Mouse (Mus musculus): Measurements from ENCODE around the gene Nectin2. TPM values are rescaled to one million over a fixed set of nuclear protein-coding genes. Genes with fewer than 3 reads are reported as not detected.

Nectin2 gene
- polyA plus RNA-seq, 1 experiment from 2014 or later, result 87.0 TPM

- H3K4me1 ChIP-seq (ENCODE audit: control insufficient read depth, insufficient read depth, low read length), result peaks cover 26% of the 10 kb centered on the region
- no peaks in the 10 kb centered on the region for H3K9me3 ChIP-seq (replicated peaks; ENCODE audit: control insufficient read depth, low read length)
- H3K4me2 ChIP-seq, result peak overlapping the region; percentile 68
- ATAC-seq (replicated peaks; ENCODE audit: insufficient number of reproducible peaks, low FRiP score, low TSS enrichment), result no peak
- H3K36me3 ChIP-seq (ENCODE audit: control insufficient read depth, insufficient read depth, low read length), result no peaks in the 10 kb centered on the region
- H3K27me3 ChIP-seq (ENCODE audit: control insufficient read depth, insufficient read depth, low read length), result no peaks in the 10 kb centered on the region; the same call in 1 of the 2 replicates
- no peak overlapping the region for H3K27ac ChIP-seq (ENCODE audit: low read depth, low read length)
- H3K9ac ChIP-seq (ENCODE audit: low read depth, low read length), result no peak overlapping the region
- WGBS (ENCODE audit: insufficient replicate concordance), result 54% methylated on average over 4 of the region's 4 CpGs
- H3K4me3 ChIP-seq (ENCODE audit: low read depth, low read length), result no peak overlapping the region
These were observed 21.4 kb upstream of the Nectin2 start for GRCm38 (mm10) chr7:19771682-19772081.

- Histone ChIP-seq H3K4me3 (ENCODE audit: low read depth, low read length) (peak within 1 kb of the TSS; percentile 65), H3K27ac (ENCODE audit: low read depth, low read length) (no peak within 1 kb of the TSS), H3K4me2 (peak within 1 kb of the TSS; percentile 68), H3K27me3 (ENCODE audit: control insufficient read depth, insufficient read depth, low read length) (no peaks in the 10 kb centered on the region; the same call in 1 of the 2 replicates), H3K9ac (ENCODE audit: low read depth, low read length) (peak within 1 kb of the TSS; percentile 80), H3K36me3 (ENCODE audit: control insufficient read depth, insufficient read depth, low read length) (no peaks in the 10 kb centered on the region), H3K9me3 (replicated peaks; ENCODE audit: control insufficient read depth, low read length) (no peaks in the 10 kb centered on the region), H3K4me1 (ENCODE audit: control insufficient read depth, insufficient read depth, low read length) (peaks cover 26% of the 10 kb centered on the region)
- ATAC-seq (replicated peaks; ENCODE audit: insufficient number of reproducible peaks, low FRiP score, low TSS enrichment), result peak; percentile 33
- WGBS (ENCODE audit: insufficient replicate concordance), result 2% methylated on average over 9 of the region's 9 CpGs
These were observed 20.7 kb upstream of the Nectin2 start, which contains the start of gene Bcam for GRCm38 (mm10) chr7:19770984-19771391. TSS of gene Bcam (minus strand) at chr7:19771016.

GRCm38 (mm10) chr7:19770375-19770754 is 20.1 kb upstream of the Nectin2 start:
- H3K27ac ChIP-seq (ENCODE audit: low read depth, low read length), result no peak overlapping the region
- peak; percentile 77 for ATAC-seq (replicated peaks; ENCODE audit: insufficient number of reproducible peaks, low FRiP score, low TSS enrichment)
- 2% methylated on average over 24 of the region's 28 CpGs for WGBS (ENCODE audit: insufficient replicate concordance)

GRCm38 (mm10) chr7:19769434-19770374 is 19.4 kb upstream of the Nectin2 start:
- Histone ChIP-seq H3K9me3 (replicated peaks; ENCODE audit: control insufficient read depth, low read length) (no peaks in the 10 kb centered on the region), H3K27me3 (ENCODE audit: control insufficient read depth, insufficient read depth, low read length) (no peaks in the 10 kb centered on the region; the same call in 1 of the 2 replicates), H3K9ac (ENCODE audit: low read depth, low read length) (peak overlapping the region; percentile 80), H3K4me3 (ENCODE audit: low read depth, low read length) (peak overlapping the region; percentile 65), H3K4me2 (peak overlapping the region; percentile 68), H3K27ac (ENCODE audit: low read depth, low read length) (0 out of 2 replicates have a peak overlapping the region, but pooled peaks have one; percentile 22), H3K4me1 (ENCODE audit: control insufficient read depth, insufficient read depth, low read length) (peaks cover 26% of the 10 kb centered on the region), H3K36me3 (ENCODE audit: control insufficient read depth, insufficient read depth, low read length) (no peaks in the 10 kb centered on the region)
- WGBS (ENCODE audit: insufficient replicate concordance), result 8% methylated on average over 16 of the region's 16 CpGs
- no peak for ATAC-seq (replicated peaks; ENCODE audit: insufficient number of reproducible peaks, low FRiP score, low TSS enrichment)

More at GRCm38 (mm10) chr7:19770375-19770754, 20.1 kb upstream of the Nectin2 start:
- H3K9me3 ChIP-seq (replicated peaks; ENCODE audit: control insufficient read depth, low read length), result no peaks in the 10 kb centered on the region
- H3K4me2 ChIP-seq, result peak overlapping the region; percentile 68
- H3K9ac ChIP-seq (ENCODE audit: low read depth, low read length), result peak overlapping the region; percentile 80
- peak overlapping the region; percentile 65 for H3K4me3 ChIP-seq (ENCODE audit: low read depth, low read length)
- H3K36me3 ChIP-seq (ENCODE audit: control insufficient read depth, insufficient read depth, low read length), result no peaks in the 10 kb centered on the region
- no peaks in the 10 kb centered on the region; the same call in 1 of the 2 replicates for H3K27me3 ChIP-seq (ENCODE audit: control insufficient read depth, insufficient read depth, low read length)
- H3K4me1 ChIP-seq (ENCODE audit: control insufficient read depth, insufficient read depth, low read length), result peaks cover 26% of the 10 kb centered on the region

- 17% methylated on average over 4 of the region's 4 CpGs for WGBS (ENCODE audit: insufficient replicate concordance)
- H3K9me3 ChIP-seq (replicated peaks; ENCODE audit: control insufficient read depth, low read length), result no peaks in the 10 kb centered on the region
- ATAC-seq (replicated peaks; ENCODE audit: insufficient number of reproducible peaks, low FRiP score, low TSS enrichment), result no peak
These were observed 18.7 kb upstream of the Nectin2 start for GRCm38 (mm10) chr7:19769001-19769400.

GRCm38 (mm10) chr7:19768251-19768650 is 18.0 kb upstream of the Nectin2 start:
- no peak overlapping the region for H3K27ac ChIP-seq (ENCODE audit: low read depth, low read length)
- 54% methylated on average over 14 of the region's 14 CpGs for WGBS (ENCODE audit: insufficient replicate concordance)
- H3K36me3 ChIP-seq (ENCODE audit: control insufficient read depth, insufficient read depth, low read length), result peaks cover 3% of the 10 kb centered on the region; the same call in 1 of the 2 replicates
- H3K4me1 ChIP-seq (ENCODE audit: control insufficient read depth, insufficient read depth, low read length), result peaks cover 26% of the 10 kb centered on the region
- H3K27me3 ChIP-seq (ENCODE audit: control insufficient read depth, insufficient read depth, low read length), result no peaks in the 10 kb centered on the region; the same call in 1 of the 2 replicates
- peak overlapping the region; percentile 68 for H3K4me2 ChIP-seq
- H3K9ac ChIP-seq (ENCODE audit: low read depth, low read length), result peak overlapping the region; percentile 16; the same call in 1 of the 2 replicates
- no peak for ATAC-seq (replicated peaks; ENCODE audit: insufficient number of reproducible peaks, low FRiP score, low TSS enrichment)
- H3K4me3 ChIP-seq (ENCODE audit: low read depth, low read length), result peak overlapping the region; percentile 65
- no peaks in the 10 kb centered on the region for H3K9me3 ChIP-seq (replicated peaks; ENCODE audit: control insufficient read depth, low read length)

More at GRCm38 (mm10) chr7:19769001-19769400, 18.7 kb upstream of the Nectin2 start:
- Histone ChIP-seq H3K27ac (ENCODE audit: low read depth, low read length) (0 out of 2 replicates have a peak overlapping the region, but pooled peaks have one; percentile 22), H3K4me2 (peak overlapping the region; percentile 68), H3K4me3 (ENCODE audit: low read depth, low read length) (peak overlapping the region; percentile 65), H3K36me3 (ENCODE audit: control insufficient read depth, insufficient read depth, low read length) (peaks cover 3% of the 10 kb centered on the region; the same call in 1 of the 2 replicates), H3K9ac (ENCODE audit: low read depth, low read length) (peak overlapping the region; percentile 80), H3K4me1 (ENCODE audit: control insufficient read depth, insufficient read depth, low read length) (peaks cover 26% of the 10 kb centered on the region), H3K27me3 (ENCODE audit: control insufficient read depth, insufficient read depth, low read length) (no peaks in the 10 kb centered on the region; the same call in 1 of the 2 replicates)

GRCm38 (mm10) chr7:19764581-19764980 is 14.3 kb upstream of the Nectin2 start:
- Histone ChIP-seq H3K4me1 (ENCODE audit: control insufficient read depth, insufficient read depth, low read length) (peaks cover 23% of the 10 kb centered on the region), H3K9ac (ENCODE audit: low read depth, low read length) (no peak overlapping the region), H3K27me3 (ENCODE audit: control insufficient read depth, insufficient read depth, low read length) (no peaks in the 10 kb centered on the region), H3K36me3 (ENCODE audit: control insufficient read depth, insufficient read depth, low read length) (peaks cover 7% of the 10 kb centered on the region; the same call in 1 of the 2 replicates), H3K9me3 (replicated peaks; ENCODE audit: control insufficient read depth, low read length) (no peaks in the 10 kb centered on the region), H3K4me3 (ENCODE audit: low read depth, low read length) (no peak overlapping the region), H3K27ac (ENCODE audit: low read depth, low read length) (no peak overlapping the region), H3K4me2 (no peak overlapping the region)
- WGBS (ENCODE audit: insufficient replicate concordance), result 88% methylated on average over 9 of the region's 9 CpGs
- ATAC-seq (replicated peaks; ENCODE audit: insufficient number of reproducible peaks, low FRiP score, low TSS enrichment), result no peak

GRCm38 (mm10) chr7:19763829-19764477 is 13.7 kb upstream of the Nectin2 start:
- Histone ChIP-seq H3K36me3 (ENCODE audit: control insufficient read depth, insufficient read depth, low read length) (peaks cover 7% of the 10 kb centered on the region; the same call in 1 of the 2 replicates), H3K27ac (ENCODE audit: low read depth, low read length) (no peak overlapping the region; the same call in 1 of the 2 replicates)
- 78% methylated on average over 13 of the region's 13 CpGs for WGBS (ENCODE audit: insufficient replicate concordance)

More at GRCm38 (mm10) chr7:19763829-19764477, 13.7 kb upstream of the Nectin2 start:
- Histone ChIP-seq H3K9ac (ENCODE audit: low read depth, low read length) (0 out of 2 replicates have a peak overlapping the region, but pooled peaks have one; percentile 39), H3K4me2 (no peak overlapping the region), H3K4me3 (ENCODE audit: low read depth, low read length) (no peak overlapping the region), H3K27me3 (ENCODE audit: control insufficient read depth, insufficient read depth, low read length) (no peaks in the 10 kb centered on the region), H3K9me3 (replicated peaks; ENCODE audit: control insufficient read depth, low read length) (no peaks in the 10 kb centered on the region), H3K4me1 (ENCODE audit: control insufficient read depth, insufficient read depth, low read length) (peaks cover 17% of the 10 kb centered on the region)
- no peak for ATAC-seq (replicated peaks; ENCODE audit: insufficient number of reproducible peaks, low FRiP score, low TSS enrichment)
